Mouse (Mus musculus) CH12.LX (cell line): ENCODE measurements around the gene Slc39a2.

Experiments
- CHD2 ChIP-seq: IDR thresholded peaks from 2 replicates; pipeline ENCODE4 v1.6.1; 2011; ENCODE audit warnings: low read length, improper control_type of control experiment
- CTCF ChIP-seq, 2 experiments: IDR thresholded peaks in 1 of 2; conservative IDR thresholded peaks in 1 of 2; 2 replicates each; pipeline ENCODE4 v1.5.1; 2011 to 2012; ENCODE audit warnings: low read depth in 2 of 2, low read length in 2 of 2, improper control_type of control experiment in 1 of 2, inconsistent platforms in 1 of 2, mild to moderate bottlenecking in 1 of 2, moderate library complexity in 1 of 2
- E2F4 ChIP-seq: IDR thresholded peaks from 2 replicates; pipeline ENCODE4 v1.6.1; 2011; ENCODE audit warnings: low read depth, low read length, improper control_type of control experiment; ENCODE audit not compliant: insufficient replicate concordance
- EP300 ChIP-seq: IDR thresholded peaks from 2 replicates; pipeline ENCODE4 v1.6.1; 2011; ENCODE audit warnings: low read length, improper control_type of control experiment
- IRF4 ChIP-seq: IDR thresholded peaks from 2 replicates; pipeline ENCODE4 v1.6.1; 2014; ENCODE audit warnings: low read depth, mild to moderate bottlenecking, inconsistent platforms, low read length, improper control_type of control experiment
- JUND ChIP-seq: conservative IDR thresholded peaks from 2 replicates; pipeline ENCODE4 v1.6.1; 2011; ENCODE audit warnings: low read depth, low read length, improper control_type of control experiment
- KAT2A ChIP-seq: IDR thresholded peaks from 2 replicates; pipeline ENCODE4 v1.6.1; 2012; ENCODE audit warnings: low read length, improper control_type of control experiment, inconsistent platforms; ENCODE audit not compliant: insufficient replicate concordance
- MAZ ChIP-seq: IDR thresholded peaks from 2 replicates; pipeline ENCODE4 v1.6.1; 2012; ENCODE audit warnings: low read depth, mild to moderate bottlenecking, inconsistent platforms, low read length, improper control_type of control experiment, moderate library complexity
- NELFE ChIP-seq: IDR thresholded peaks from 2 replicates; pipeline ENCODE4 v1.6.1; 2011; ENCODE audit warnings: low read depth, low read length, improper control_type of control experiment
- POLR2A ChIP-seq: IDR thresholded peaks from 2 replicates; pipeline ENCODE4 v1.6.1; 2011; ENCODE audit warnings: low read depth, mild to moderate bottlenecking, improper control_type of control experiment, low read length
- POLR2AphosphoS2 ChIP-seq: IDR thresholded peaks from 2 replicates; pipeline ENCODE4 v1.6.1; 2011; ENCODE audit warnings: low read depth, low read length, improper control_type of control experiment
- SMC3 ChIP-seq: IDR thresholded peaks from 2 replicates; pipeline ENCODE4 v1.6.1; 2011; ENCODE audit warnings: low read depth, low read length, improper control_type of control experiment
- USF2 ChIP-seq: conservative IDR thresholded peaks from 2 replicates; pipeline ENCODE4 v1.6.1; 2011; ENCODE audit warnings: low read depth, low read length, improper control_type of control experiment
- ZMIZ1 ChIP-seq: IDR thresholded peaks from 2 replicates; pipeline ENCODE4 v1.6.1; 2012; ENCODE audit warnings: low read depth, mild to moderate bottlenecking, inconsistent platforms, low read length, improper control_type of control experiment

DNA sequence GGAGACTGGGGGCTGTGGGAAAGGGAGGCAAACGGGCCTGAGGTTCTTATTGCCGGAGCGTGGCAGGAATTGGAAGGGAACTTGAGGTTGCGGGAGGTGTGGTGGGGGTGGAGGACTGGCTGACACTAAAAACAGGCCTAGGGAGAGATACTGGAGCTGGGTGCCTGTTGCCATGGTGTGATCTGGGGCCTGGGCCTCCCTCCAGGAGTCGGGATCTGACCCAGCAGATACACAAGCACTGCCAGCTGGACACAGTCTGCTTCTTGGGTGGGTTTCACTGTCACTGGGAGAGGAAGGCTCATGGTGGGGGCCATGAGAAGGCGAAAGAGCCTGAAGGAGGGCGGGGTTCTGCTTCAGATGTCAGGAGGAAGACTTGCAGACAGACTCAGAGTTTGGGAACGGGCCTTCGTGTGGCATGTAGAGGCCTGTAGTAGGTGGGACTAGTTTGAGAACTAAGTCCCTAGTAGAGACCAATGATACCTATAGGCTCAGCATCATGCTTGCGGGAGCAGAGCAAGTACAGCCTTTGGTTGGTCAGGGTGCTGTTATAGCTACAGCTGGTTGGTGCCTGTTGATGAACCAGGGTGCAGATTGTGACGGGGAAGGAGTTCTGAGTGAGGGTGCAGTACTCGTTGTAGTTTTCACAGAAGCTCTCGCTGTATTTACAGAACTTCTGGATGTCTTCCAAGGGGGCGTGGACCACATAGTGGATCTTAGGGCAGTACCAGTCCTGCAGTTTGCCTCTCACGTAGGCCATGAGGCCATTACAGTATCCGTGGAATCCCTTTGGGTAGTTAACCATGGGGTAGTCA lies 29.3 kb downstream of the Slc39a2 start:
- TF ChIP-seq SMC3 (no peak), USF2 (no peak), IRF4 (no peak), CHD2 (no peak), CTCF (conservative IDR thresholded peaks at IDR 0.05 in 1 of 2, IDR thresholded peaks at IDR 0.05 in 1 of 2; ENCODE audit: low read depth in 2 of 2, low read length in 2 of 2) (no peak), POLR2AphosphoS2 (no peak), POLR2A (no peak), NELFE (no peak), MAZ (no peak), KAT2A (no peak), JUND (no peak), E2F4 (no peak), ZMIZ1 (no peak), EP300 (no peak)
